Mouse (Mus musculus): ENCODE measurements around the gene Cntn2.

- TF ChIP-seq CTCF (IDR thresholded peaks at IDR 0.05; ENCODE audit: low read depth, low read length) (no peak), POLR2A (IDR thresholded peaks at IDR 0.05; ENCODE audit: extremely low read depth, insufficient read depth, low read length) (no peak)
Observed at GRCm38 (mm10) chr1:132569516-132569915, 26.5 kb upstream of the Cntn2 start.
